Mouse (Mus musculus): Measurements from ENCODE around the gene Tpst2.
"Not testable (repeated sequence)": the region's sequence is repeated elsewhere in the genome, so short reads cannot be mapped to it uniquely, and the experiment has no call there.

Gene Tpst2

GRCm38 (mm10) chr5:112295162-112295561 is 18.7 kb downstream of the Tpst2 start:
- intact Hi-C loops (cut with DNase I) = loop anchor here (5.0 kb wide), 1 partner anchor 53 kb away; no protein-coding TSS in a partner anchor

- intact Hi-C loops (cut with DNase I) = loop anchor here (5.0 kb wide), 1 partner anchor 53 kb away; no protein-coding TSS in a partner anchor
These were observed 19.1 kb downstream of the Tpst2 start for GRCm38 (mm10) chr5:112295564-112295963.

GRCm38 (mm10) chr5:112296404-112297181 is 20.1 kb downstream of the Tpst2 start:
- intact Hi-C loops (cut with DNase I) = loop anchor here (5.0 kb wide), 1 partner anchor 54 kb away; no protein-coding TSS in a partner anchor

- intact Hi-C loops (cut with DNase I) = loop anchor here (5.0 kb wide), 1 partner anchor 55 kb away; no protein-coding TSS in a partner anchor
These were observed 20.8 kb downstream of the Tpst2 start for GRCm38 (mm10) chr5:112297257-112297656.

GRCm38 (mm10) chr5:112298226-112298988 is 21.9 kb downstream of the Tpst2 start:
- intact Hi-C loops (cut with DNase I) = loop anchor here (5.0 kb wide), 1 partner anchor 56 kb away; no protein-coding TSS in a partner anchor

GRCm38 (mm10) chr5:112299399-112299798 is 22.9 kb downstream of the Tpst2 start:
- intact Hi-C loops (cut with DNase I) = loop anchor here (5.0 kb wide), 1 partner anchor 57 kb away; no protein-coding TSS in a partner anchor

- intact Hi-C loops (cut with DNase I) = no loop called here
These were observed 23.6 kb downstream of the Tpst2 start for GRCm38 (mm10) chr5:112300112-112300511.

- intact Hi-C loops (cut with DNase I) = no loop called here
These were observed 24.3 kb downstream of the Tpst2 start for GRCm38 (mm10) chr5:112300721-112301308.

GRCm38 (mm10) chr5:112301694-112302093 is 25.2 kb downstream of the Tpst2 start:
- intact Hi-C loops (cut with DNase I) = no loop called here

GRCm38 (mm10) chr5:112302310-112302709 is 25.8 kb downstream of the Tpst2 start:
- intact Hi-C loops (cut with DNase I) = no loop called here

- intact Hi-C loops (cut with DNase I) = no loop called here
These were observed 29.4 kb downstream of the Tpst2 start for GRCm38 (mm10) chr5:112305842-112306241.

GRCm38 (mm10) chr5:112313222-112313885 is 36.9 kb downstream of the Tpst2 start:
- intact Hi-C loops (cut with DNase I) = no loop called here

GRCm38 (mm10) chr5:112316468-112316867 is 40.0 kb downstream of the Tpst2 start:
- intact Hi-C loops (cut with DNase I) = no loop called here

GRCm38 (mm10) chr5:112317328-112317727 is 40.8 kb downstream of the Tpst2 start:
- intact Hi-C loops (cut with DNase I) = no loop called here

- intact Hi-C loops (cut with DNase I) = not testable (repeated sequence)
These were observed 42.9 kb downstream of the Tpst2 start for GRCm38 (mm10) chr5:112319343-112319742.

- intact Hi-C loops (cut with DNase I) = no loop called here
These were observed 43.9 kb downstream of the Tpst2 start for GRCm38 (mm10) chr5:112320379-112320778.

- intact Hi-C loops (cut with DNase I) = no loop called here
These were observed 44.4 kb downstream of the Tpst2 start for GRCm38 (mm10) chr5:112320936-112321335.

GRCm38 (mm10) chr5:112321376-112321775 is 44.9 kb downstream of the Tpst2 start:
- intact Hi-C loops (cut with DNase I) = no loop called here

GRCm38 (mm10) chr5:112323246-112323645 is 46.8 kb downstream of the Tpst2 start:
- intact Hi-C loops (cut with DNase I) = no loop called here

- intact Hi-C loops (cut with DNase I) = loop anchor here (2.0 kb wide), 1 partner anchor 48 kb away; the partner anchor contains the start of gene Tpst2
These were observed 48.4 kb downstream of the Tpst2 start for GRCm38 (mm10) chr5:112324637-112325545.

All from adrenal gland (tissue).